Mouse (Mus musculus): ENCODE results near the gene Gm10256. TPM values are rescaled to one million over a fixed set of nuclear protein-coding genes. Genes with fewer than 3 reads are reported as not detected.
"Not testable (repeated sequence)": the region's sequence is repeated elsewhere in the genome, so short reads cannot be mapped to it uniquely, and the experiment has no call there.

The Gm10256 gene
- polyA plus RNA-seq (2014; fragmentation: Nextera tagmentation; extraction: Ambion mirVana): not detected in 2 replicates

DNA sequence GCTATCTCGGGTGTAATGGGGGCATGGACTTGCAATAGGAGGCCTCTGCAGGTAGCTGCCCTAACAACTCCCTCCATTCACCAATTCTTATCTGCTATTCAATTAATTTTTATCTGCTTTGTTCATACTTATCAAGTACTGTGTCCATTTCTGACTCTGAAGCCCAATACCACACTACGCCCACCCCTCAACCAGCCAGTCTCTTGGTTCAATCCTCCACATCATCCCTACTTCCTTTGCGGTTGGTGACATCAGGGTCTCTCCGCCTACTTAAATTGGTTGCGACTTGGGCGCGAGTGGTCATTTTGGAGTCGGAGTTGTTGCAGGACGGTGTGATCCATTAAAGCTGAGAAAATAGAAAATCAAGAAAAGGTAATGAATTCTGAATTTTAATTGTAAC lies at the start of gene Gm10256, which contains the start of gene Rbmy:
Gene Gm10256, plus strand, starts transcription at position 320 of the 400 bp plus-strand sequence.
Gene Rbmy, plus strand, starts transcription at position 301 of the 400 bp plus-strand sequence.
- H3K4me2 ChIP-seq (ENCODE audit: low read depth, low read length); H3K4me3 ChIP-seq (ENCODE audit: low read depth, low read length); H3K9me3 ChIP-seq (replicated peaks; ENCODE audit: control insufficient read depth, low read length); DNase-seq (ENCODE audit: low spot score); H3K27me3 ChIP-seq (ENCODE audit: control insufficient read depth, insufficient read depth, low read length); H3K9ac ChIP-seq (replicated peaks; ENCODE audit: low read length); H3K27ac ChIP-seq (replicated peaks; ENCODE audit: low read depth, low read length); H3K36me3 ChIP-seq (replicated peaks; ENCODE audit: control insufficient read depth, insufficient read depth, low read depth, low read length); H3K4me1 ChIP-seq (ENCODE audit: control insufficient read depth, insufficient read depth, low read length); ATAC-seq (replicated peaks; ENCODE audit: insufficient number of reproducible peaks, low FRiP score, low TSS enrichment, low read depth): not testable (repeated sequence)
- no CpG with 5 or more reads among the region's 9 CpGs for WGBS

DNA sequence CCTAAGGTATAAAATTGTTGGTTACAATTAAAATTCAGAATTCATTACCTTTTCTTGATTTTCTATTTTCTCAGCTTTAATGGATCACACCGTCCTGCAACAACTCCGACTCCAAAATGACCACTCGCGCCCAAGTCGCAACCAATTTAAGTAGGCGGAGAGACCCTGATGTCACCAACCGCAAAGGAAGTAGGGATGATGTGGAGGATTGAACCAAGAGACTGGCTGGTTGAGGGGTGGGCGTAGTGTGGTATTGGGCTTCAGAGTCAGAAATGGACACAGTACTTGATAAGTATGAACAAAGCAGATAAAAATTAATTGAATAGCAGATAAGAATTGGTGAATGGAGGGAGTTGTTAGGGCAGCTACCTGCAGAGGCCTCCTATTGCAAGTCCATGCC lies 34.4 kb upstream of the Gm10256 start, which contains the start of gene Gm4064:
Gene Gm4064, minus strand, starts transcription at position 101 of the 400 bp plus-strand sequence.
- H3K9me3 ChIP-seq (replicated peaks; ENCODE audit: control insufficient read depth, low read length); H3K9ac ChIP-seq (replicated peaks; ENCODE audit: low read length); ATAC-seq (replicated peaks; ENCODE audit: insufficient number of reproducible peaks, low FRiP score, low TSS enrichment, low read depth); DNase-seq (ENCODE audit: low spot score); H3K27ac ChIP-seq (replicated peaks; ENCODE audit: low read depth, low read length); H3K27me3 ChIP-seq (ENCODE audit: control insufficient read depth, insufficient read depth, low read length); H3K4me3 ChIP-seq (ENCODE audit: low read depth, low read length); H3K36me3 ChIP-seq (replicated peaks; ENCODE audit: control insufficient read depth, insufficient read depth, low read depth, low read length); H3K4me1 ChIP-seq (ENCODE audit: control insufficient read depth, insufficient read depth, low read length); H3K4me2 ChIP-seq (ENCODE audit: low read depth, low read length): not testable (repeated sequence)
- no CpG with 5 or more reads among the region's 8 CpGs for WGBS

DNA sequence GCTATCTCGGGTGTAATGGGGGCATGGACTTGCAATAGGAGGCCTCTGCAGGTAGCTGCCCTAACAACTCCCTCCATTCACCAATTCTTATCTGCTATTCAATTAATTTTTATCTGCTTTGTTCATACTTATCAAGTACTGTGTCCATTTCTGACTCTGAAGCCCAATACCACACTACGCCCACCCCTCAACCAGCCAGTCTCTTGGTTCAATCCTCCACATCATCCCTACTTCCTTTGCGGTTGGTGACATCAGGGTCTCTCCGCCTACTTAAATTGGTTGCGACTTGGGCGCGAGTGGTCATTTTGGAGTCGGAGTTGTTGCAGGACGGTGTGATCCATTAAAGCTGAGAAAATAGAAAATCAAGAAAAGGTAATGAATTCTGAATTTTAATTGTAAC lies 70.2 kb downstream of the Gm10256 start, which contains the start of gene Gm10352:
Gene Gm10352, plus strand, starts transcription at position 301 of the 400 bp plus-strand sequence.
- DNase-seq (ENCODE audit: low spot score); H3K9me3 ChIP-seq (replicated peaks; ENCODE audit: control insufficient read depth, low read length); H3K9ac ChIP-seq (replicated peaks; ENCODE audit: low read length); ATAC-seq (replicated peaks; ENCODE audit: insufficient number of reproducible peaks, low FRiP score, low TSS enrichment, low read depth); H3K4me2 ChIP-seq (ENCODE audit: low read depth, low read length); H3K36me3 ChIP-seq (replicated peaks; ENCODE audit: control insufficient read depth, insufficient read depth, low read depth, low read length); H3K27me3 ChIP-seq (ENCODE audit: control insufficient read depth, insufficient read depth, low read length); H3K4me3 ChIP-seq (ENCODE audit: low read depth, low read length); H3K27ac ChIP-seq (replicated peaks; ENCODE audit: low read depth, low read length); H3K4me1 ChIP-seq (ENCODE audit: control insufficient read depth, insufficient read depth, low read length): not testable (repeated sequence)
- WGBS: no CpG with 5 or more reads among the region's 9 CpGs

Other genes with a start within 250 kb of the Gm10256 start
- not detected in 2 replicates for gene H2al2c, start 231.6 kb upstream of the Gm10256 start, polyA plus RNA-seq (2014; fragmentation: Nextera tagmentation; extraction: Ambion mirVana)
- not detected in 2 replicates for gene Sry, start 167.0 kb upstream of the Gm10256 start, polyA plus RNA-seq (2014; fragmentation: Nextera tagmentation; extraction: Ambion mirVana)
- gene H2al2b, start 110.0 kb upstream of the Gm10256 start, polyA plus RNA-seq (2014; fragmentation: Nextera tagmentation; extraction: Ambion mirVana): not detected in 2 replicates
- gene Gm4064, start 34.5 kb upstream of the Gm10256 start, polyA plus RNA-seq (2014; fragmentation: Nextera tagmentation; extraction: Ambion mirVana): not detected in 2 replicates
- not detected in 2 replicates for gene Rbmy, start within 50 bp of the Gm10256 start, polyA plus RNA-seq (2014; fragmentation: Nextera tagmentation; extraction: Ambion mirVana)
- not detected in 2 replicates for gene Gm10352, start 70.3 kb downstream of the Gm10256 start, polyA plus RNA-seq (2014; fragmentation: Nextera tagmentation; extraction: Ambion mirVana)
- not detected in 2 replicates for gene Gm29289, start 101.9 kb downstream of the Gm10256 start, polyA plus RNA-seq (2014; fragmentation: Nextera tagmentation; extraction: Ambion mirVana)

All from embryonic facial prominence, embryonic 11.5 days (tissue).